Mouse (Mus musculus): ENCODE data around the gene Eif2d.

- TF ChIP-seq CTCF (IDR thresholded peaks at IDR 0.05) = no peak
- no peak for TF ChIP-seq EP300 (IDR thresholded peaks at IDR 0.05)
These were observed 80.5 kb downstream of the Eif2d start for GRCm38 (mm10) chr1:131233527-131233926.
